Mouse (Mus musculus) kidney, postnatal 4 days (tissue): ENCODE data around the gene Pold4.
"Not testable (repeated sequence)": the region's sequence is repeated elsewhere in the genome, so short reads cannot be mapped to it uniquely, and the experiment has no call there.

ENCODE experiments used
- DNase-seq, 2 experiments: peaks; one replicate each; pipeline ENCODE4 v3.0.0; 2021; ENCODE audit warnings: mixed read lengths in 2 of 2

The Pold4 gene

GRCm38 (mm10) chr19:4229451-4230076, 2.1 kb upstream of the Pold4 start:
- peak; percentile 54 to 60 for DNase-seq

- peak; percentile 24 to 45 for DNase-seq
These were observed 1.3 kb upstream of the Pold4 start for GRCm38 (mm10) chr19:4230415-4230814.

GRCm38 (mm10) chr19:4232186-4232572, 480 bp downstream of the Pold4 start:
- DNase-seq, result no peak

GRCm38 (mm10) chr19:4232651-4233050, 952 bp downstream of the Pold4 start:
- DNase-seq, result no peak

GRCm38 (mm10) chr19:4234548-4234947, 2.8 kb downstream of the Pold4 start:
- DNase-seq, result no peak

GRCm38 (mm10) chr19:4240247-4240668, 8.6 kb downstream of the Pold4 start:
- peak in 1 of 2 experiments; percentile 26 for DNase-seq

GRCm38 (mm10) chr19:4242416-4242815, 10.7 kb downstream of the Pold4 start:
- no peak for DNase-seq

GRCm38 (mm10) chr19:4244775-4245174, 13.1 kb downstream of the Pold4 start:
- no peak for DNase-seq

- no peak for DNase-seq
These were observed 15.3 kb downstream of the Pold4 start for GRCm38 (mm10) chr19:4247010-4247409.

- not testable (repeated sequence) for DNase-seq
These were observed 17.0 kb downstream of the Pold4 start for GRCm38 (mm10) chr19:4248683-4249082.

GRCm38 (mm10) chr19:4254230-4254629, 22.5 kb downstream of the Pold4 start:
- DNase-seq, result no peak

GRCm38 (mm10) chr19:4255583-4256162, 24.0 kb downstream of the Pold4 start:
- peak in 1 of 2 experiments; percentile 17 for DNase-seq

GRCm38 (mm10) chr19:4257216-4257896, 25.7 kb downstream of the Pold4 start:
- peak; percentile 96 to 97 for DNase-seq

- no peak for DNase-seq
These were observed 26.2 kb downstream of the Pold4 start for GRCm38 (mm10) chr19:4257897-4258252.

- peak; percentile 33 to 57 for DNase-seq
These were observed 29.5 kb downstream of the Pold4 start for GRCm38 (mm10) chr19:4261038-4261698.

- no peak for DNase-seq
These were observed 31.1 kb downstream of the Pold4 start for GRCm38 (mm10) chr19:4262756-4263155.

GRCm38 (mm10) chr19:4263702-4264101, 32.0 kb downstream of the Pold4 start:
- DNase-seq, result no peak

GRCm38 (mm10) chr19:4264171-4264780, 32.6 kb downstream of the Pold4 start:
- DNase-seq, result no peak

GRCm38 (mm10) chr19:4265956-4266355, 34.3 kb downstream of the Pold4 start:
- DNase-seq, result no peak

- DNase-seq, result peak; percentile 84 to 91
These were observed 37.1 kb downstream of the Pold4 start, which contains the start of gene Ssh3 for GRCm38 (mm10) chr19:4268566-4269361. Gene Ssh3 (minus strand): TSS chr19:4269180.

- no peak for DNase-seq
These were observed 38.5 kb downstream of the Pold4 start for GRCm38 (mm10) chr19:4270187-4270586.

GRCm38 (mm10) chr19:4270972-4271371, 39.3 kb downstream of the Pold4 start:
- no peak for DNase-seq
